Mouse (Mus musculus): ENCODE results near the gene Gfra1. TPM values are rescaled to one million over a fixed set of nuclear protein-coding genes. Genes with fewer than 3 reads are reported as not detected.
A peak's percentile ranks its signal among the peaks of the same experiment; 100 is the strongest.

The Gfra1 gene
- total RNA-seq, 1 experiment = 3.5 TPM

DNA sequence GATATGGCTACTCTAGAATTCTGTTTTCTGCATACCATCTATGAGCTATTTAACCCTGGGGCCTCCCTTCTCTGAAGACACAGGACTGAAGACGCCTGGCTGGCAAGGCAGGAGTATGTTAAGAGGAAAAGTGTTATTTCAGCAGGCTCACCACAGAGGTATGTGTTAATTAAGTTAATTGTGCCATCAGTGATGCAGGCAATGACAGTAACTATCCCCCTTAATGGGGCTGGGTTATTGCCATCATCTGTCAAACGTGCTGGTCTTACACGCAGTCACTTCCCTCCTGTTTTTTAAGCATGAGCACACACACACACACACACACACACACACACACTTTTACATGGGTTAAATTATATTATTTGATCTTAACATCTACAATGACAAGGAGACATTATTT is 8.0 kb upstream of the Gfra1 start:
- no peaks in the 10 kb centered on the region for H3K36me3 ChIP-seq (ENCODE audit: control insufficient read depth, insufficient read depth, low read length, poor library complexity, severe bottlenecking)
- TF ChIP-seq ZNF384 (IDR thresholded peaks at IDR 0.05; ENCODE audit: low read depth, low read length) (no peak), MAFK (IDR thresholded peaks at IDR 0.05; ENCODE audit: insufficient read depth, low read depth, low read length) (no peak), HCFC1 (IDR thresholded peaks at IDR 0.05; ENCODE audit: borderline replicate concordance, insufficient read depth, low read length) (no peak), ZC3H11A (IDR thresholded peaks at IDR 0.05; ENCODE audit: borderline replicate concordance, low read depth, low read length) (no peak), CHD2 (IDR thresholded peaks at IDR 0.05; ENCODE audit: low read depth, low read length) (no peak)
- no peak overlapping the region for H3K27ac ChIP-seq (ENCODE audit: insufficient read depth, low read depth, low read length, poor library complexity, severe bottlenecking)
- in situ Hi-C loops (cut with MboI; ENCODE audit: low sequenced_read_pairs in 2 of 2, unreplicated experiment in 2 of 2) = no loop called here
- H3K4me1 ChIP-seq (ENCODE audit: control insufficient read depth in 2 of 2, insufficient read depth in 2 of 2, low read length in 2 of 2, poor library complexity in 1 of 2) = no peaks in the 10 kb centered on the region
- no peak overlapping the region for H3K9ac ChIP-seq (ENCODE audit: insufficient read depth, low read depth, low read length, poor library complexity, severe bottlenecking)
- H3K9me3 ChIP-seq (ENCODE audit: control insufficient read depth, insufficient read depth, low read depth, low read length) = no peaks in the 10 kb centered on the region
- no peak overlapping the region for H3K4me3 ChIP-seq (ENCODE audit: insufficient read depth in 1 of 2, low read depth in 1 of 2, low read length in 2 of 2, poor library complexity in 1 of 2, severe bottlenecking in 1 of 2)
- DNase-seq (ENCODE audit: low read depth, low spot score) = no peak

GRCm38 (mm10) chr19:58460361-58461022 is 4.8 kb upstream of the Gfra1 start:
- H3K4me3 ChIP-seq (ENCODE audit: insufficient read depth in 1 of 2, low read depth in 1 of 2, low read length in 2 of 2, poor library complexity in 1 of 2, severe bottlenecking in 1 of 2) = no peak overlapping the region
- no peaks in the 10 kb centered on the region for H3K36me3 ChIP-seq (ENCODE audit: control insufficient read depth, insufficient read depth, low read length, poor library complexity, severe bottlenecking)
- no peak overlapping the region for H3K27ac ChIP-seq (ENCODE audit: insufficient read depth, low read depth, low read length, poor library complexity, severe bottlenecking)
- H3K9ac ChIP-seq (ENCODE audit: insufficient read depth, low read depth, low read length, poor library complexity, severe bottlenecking) = no peak overlapping the region
- 0 out of 4 replicates have a peak, but pooled peaks cover 0 to 2% of the 10 kb centered on the region in 2 experiments for H3K4me1 ChIP-seq (ENCODE audit: control insufficient read depth in 2 of 2, insufficient read depth in 2 of 2, low read length in 2 of 2, poor library complexity in 1 of 2)
- no peak for TF ChIP-seq HCFC1 (IDR thresholded peaks at IDR 0.05; ENCODE audit: borderline replicate concordance, insufficient read depth, low read length)
- TF ChIP-seq ZC3H11A (IDR thresholded peaks at IDR 0.05; ENCODE audit: borderline replicate concordance, low read depth, low read length) = no peak
- no peak for TF ChIP-seq ZNF384 (IDR thresholded peaks at IDR 0.05; ENCODE audit: low read depth, low read length)
- no peak for TF ChIP-seq MAFK (IDR thresholded peaks at IDR 0.05; ENCODE audit: insufficient read depth, low read depth, low read length)
- no peak for TF ChIP-seq CHD2 (IDR thresholded peaks at IDR 0.05; ENCODE audit: low read depth, low read length)
- in situ Hi-C loops (cut with MboI; ENCODE audit: low sequenced_read_pairs in 2 of 2, unreplicated experiment in 2 of 2) = no loop called here
- DNase-seq (ENCODE audit: low read depth, low spot score) = no peak
- no peaks in the 10 kb centered on the region for H3K9me3 ChIP-seq (ENCODE audit: control insufficient read depth, insufficient read depth, low read depth, low read length)

DNA sequence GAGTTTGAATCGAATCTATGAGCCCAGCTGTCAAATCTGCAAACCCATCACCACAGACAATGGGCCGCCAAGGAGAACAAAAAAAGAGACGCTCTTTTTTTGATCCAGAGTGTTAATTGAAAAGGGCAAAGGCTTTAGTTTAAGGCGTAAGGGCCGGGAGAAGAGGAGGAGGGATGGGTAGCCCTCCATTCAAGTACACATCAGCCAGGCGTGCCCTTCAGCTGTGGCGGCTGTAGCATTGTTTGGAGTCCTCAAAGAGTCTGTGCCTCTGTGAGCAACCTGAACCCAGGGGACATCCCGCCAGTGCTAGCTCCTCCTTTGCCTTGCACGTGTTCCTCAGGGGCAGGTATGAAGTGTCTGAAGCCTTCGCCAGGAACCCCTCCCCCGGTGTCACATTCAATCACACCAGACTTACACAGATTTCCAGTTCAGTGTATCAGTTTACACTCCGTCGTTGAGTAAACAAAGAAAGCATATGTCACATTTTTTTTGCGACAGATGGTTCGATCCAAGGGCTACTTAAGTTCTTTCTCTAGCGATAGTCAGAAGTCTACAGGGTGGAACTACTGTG is 867 bp upstream of the Gfra1 start:
- Histone ChIP-seq H3K9me3 (ENCODE audit: control insufficient read depth, insufficient read depth, low read depth, low read length) (no peaks in the 10 kb centered on the region), H3K27ac (ENCODE audit: insufficient read depth, low read depth, low read length, poor library complexity, severe bottlenecking) (no peak overlapping the region), H3K4me1 (ENCODE audit: control insufficient read depth in 2 of 2, insufficient read depth in 2 of 2, low read length in 2 of 2, poor library complexity in 1 of 2) (peaks cover 0 to 5% of the 10 kb centered on the region in 2 experiments; a peak in 1 of 4 replicates), H3K9ac (ENCODE audit: insufficient read depth, low read depth, low read length, poor library complexity, severe bottlenecking) (no peak overlapping the region), H3K36me3 (ENCODE audit: control insufficient read depth, insufficient read depth, low read length, poor library complexity, severe bottlenecking) (no peaks in the 10 kb centered on the region), H3K4me3 (ENCODE audit: insufficient read depth in 1 of 2, low read depth in 1 of 2, low read length in 2 of 2, poor library complexity in 1 of 2, severe bottlenecking in 1 of 2) (no peak overlapping the region)
- DNase-seq (ENCODE audit: low read depth, low spot score) = peak; percentile 15
- TF ChIP-seq CHD2 (IDR thresholded peaks at IDR 0.05; ENCODE audit: low read depth, low read length) (no peak), ZC3H11A (IDR thresholded peaks at IDR 0.05; ENCODE audit: borderline replicate concordance, low read depth, low read length) (no peak), HCFC1 (IDR thresholded peaks at IDR 0.05; ENCODE audit: borderline replicate concordance, insufficient read depth, low read length) (no peak), ZNF384 (IDR thresholded peaks at IDR 0.05; ENCODE audit: low read depth, low read length) (no peak), MAFK (IDR thresholded peaks at IDR 0.05; ENCODE audit: insufficient read depth, low read depth, low read length) (no peak)
- in situ Hi-C loops (cut with MboI; ENCODE audit: low sequenced_read_pairs in 2 of 2, unreplicated experiment in 2 of 2) = no loop called here

GRCm38 (mm10) chr19:58455061-58455495 is 631 bp downstream of the Gfra1 start:
- peak overlapping the region; percentile 7; the same call in 1 of the 2 replicates for H3K9ac ChIP-seq (ENCODE audit: insufficient read depth, low read depth, low read length, poor library complexity, severe bottlenecking)
- in situ Hi-C loops (cut with MboI; ENCODE audit: low sequenced_read_pairs in 2 of 2, unreplicated experiment in 2 of 2) = no loop called here
- H3K9me3 ChIP-seq (ENCODE audit: control insufficient read depth, insufficient read depth, low read depth, low read length) = no peaks in the 10 kb centered on the region
- TF ChIP-seq ZNF384 (IDR thresholded peaks at IDR 0.05; ENCODE audit: low read depth, low read length) (no peak), MAFK (IDR thresholded peaks at IDR 0.05; ENCODE audit: insufficient read depth, low read depth, low read length) (no peak), HCFC1 (IDR thresholded peaks at IDR 0.05; ENCODE audit: borderline replicate concordance, insufficient read depth, low read length) (0 out of 2 replicates have a peak, but pooled peaks have one; percentile 1)
- DNase-seq (ENCODE audit: low read depth, low spot score) = peak; percentile 16
- H3K27ac ChIP-seq (ENCODE audit: insufficient read depth, low read depth, low read length, poor library complexity, severe bottlenecking) = no peak overlapping the region
- H3K4me1 ChIP-seq (ENCODE audit: control insufficient read depth in 2 of 2, insufficient read depth in 2 of 2, low read length in 2 of 2, poor library complexity in 1 of 2) = peaks cover 0 to 5% of the 10 kb centered on the region in 2 experiments; a peak in 1 of 4 replicates
- no peaks in the 10 kb centered on the region for H3K36me3 ChIP-seq (ENCODE audit: control insufficient read depth, insufficient read depth, low read length, poor library complexity, severe bottlenecking)
- peak overlapping the region; percentile 43 to 62 for H3K4me3 ChIP-seq (ENCODE audit: insufficient read depth in 1 of 2, low read depth in 1 of 2, low read length in 2 of 2, poor library complexity in 1 of 2, severe bottlenecking in 1 of 2)
